Mouse (Mus musculus) lung, adult 18-20 months (tissue): ENCODE measurements around the gene Aplp1.

Experiments
- DNase-seq, 2 experiments: peaks; one replicate each; pipeline ENCODE4 v3.0.0; 2022; ENCODE audit warnings: mixed read lengths in 2 of 2

The Aplp1 gene

DNA sequence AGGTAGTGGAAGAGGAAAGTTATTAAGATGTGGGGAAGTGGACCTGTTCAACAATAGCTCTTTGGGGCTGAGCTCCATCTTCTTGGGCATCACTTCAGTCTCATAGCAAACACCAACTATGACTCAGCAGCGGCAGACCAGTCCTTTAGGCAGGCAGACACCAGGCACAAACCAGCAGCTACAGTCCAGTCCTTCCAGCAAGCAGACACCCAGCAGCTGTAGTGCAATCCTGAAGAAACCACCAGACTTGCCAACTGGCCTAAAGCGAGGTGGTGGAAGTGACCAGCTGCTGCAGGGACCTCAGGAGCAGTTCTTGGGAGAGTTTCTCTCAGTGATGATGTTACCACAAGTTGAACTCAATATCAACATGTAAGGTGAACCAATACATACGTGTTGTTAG lies 36.7 kb downstream of the Aplp1 start:
- DNase-seq, result no peak

DNA sequence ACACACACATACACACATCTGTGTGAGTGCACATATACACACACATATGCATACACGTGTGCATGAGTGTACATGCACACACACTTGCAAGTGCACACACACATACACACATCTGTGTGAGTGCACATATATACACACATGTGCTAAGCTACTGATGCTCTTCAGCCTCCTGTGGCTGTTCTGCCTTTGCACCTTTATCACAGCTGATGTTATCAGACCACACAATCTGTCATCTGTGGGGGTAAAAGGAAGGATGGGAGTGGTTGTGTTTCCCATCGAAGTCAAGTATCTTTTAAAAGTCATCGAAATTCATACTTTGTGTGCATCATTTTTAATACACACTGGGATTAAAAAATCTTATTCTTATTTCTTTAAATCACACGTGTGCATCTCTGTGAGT lies 43.0 kb downstream of the Aplp1 start:
- no peak for DNase-seq

DNA sequence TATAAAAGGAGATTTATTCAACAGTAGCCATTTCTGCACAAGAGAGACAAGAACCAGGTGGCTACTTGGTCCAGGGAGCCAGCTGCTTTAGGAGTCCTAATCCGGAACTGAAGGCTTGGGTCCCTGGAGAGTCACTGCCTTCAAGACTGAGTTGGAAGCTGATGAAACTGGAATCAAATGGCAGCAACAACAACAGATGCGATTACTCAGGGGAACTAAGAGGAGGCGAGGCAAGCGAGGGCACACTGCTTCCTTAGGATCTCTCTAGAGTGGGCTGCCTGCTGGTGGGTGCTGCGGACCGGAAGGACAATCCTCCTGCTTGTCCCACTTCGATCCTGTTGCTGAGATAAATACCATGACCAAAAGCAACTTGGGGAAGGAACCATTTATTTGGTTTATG lies 45.7 kb downstream of the Aplp1 start:
- DNase-seq, result no peak

DNA sequence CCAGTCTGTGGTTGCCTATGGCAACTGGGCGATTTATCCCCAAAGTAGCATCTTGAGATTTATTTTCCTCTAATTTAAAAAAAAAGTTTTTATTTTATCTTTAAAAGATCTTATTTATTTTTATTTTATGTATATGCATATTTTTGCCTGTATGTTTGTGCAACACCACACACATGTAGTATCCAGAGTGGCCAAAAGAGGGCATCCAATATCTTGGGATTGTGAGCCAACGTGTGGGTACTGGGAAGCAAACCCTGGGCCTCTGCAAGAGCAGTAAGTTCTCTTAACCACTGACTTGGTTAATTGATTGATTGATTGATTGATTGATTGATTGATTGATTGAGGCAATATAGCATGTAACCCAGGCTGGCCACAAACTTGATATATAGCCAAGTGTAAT lies 50.5 kb downstream of the Aplp1 start:
- DNase-seq, result peak in 1 of 2 experiments; percentile 9

DNA sequence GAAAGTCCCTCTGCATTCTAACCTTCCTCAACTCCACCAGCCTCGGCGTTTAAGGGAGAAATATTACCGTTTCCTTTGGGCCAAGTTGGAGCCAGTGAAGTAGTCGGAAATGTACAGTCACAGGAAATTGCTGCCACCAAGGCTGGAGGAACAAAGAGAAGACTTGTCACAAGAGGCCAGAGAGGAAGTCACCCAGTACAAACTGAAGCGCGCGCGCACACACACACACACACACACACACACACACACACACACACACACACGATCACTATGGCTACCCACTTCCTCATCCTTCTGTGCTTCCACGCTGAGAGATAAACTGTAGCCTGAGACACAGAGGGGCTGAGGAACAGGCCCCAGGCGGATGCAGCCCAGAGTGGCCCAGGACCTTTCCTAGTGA lies 51.0 kb downstream of the Aplp1 start:
- DNase-seq, result peak; percentile 54 to 62

DNA sequence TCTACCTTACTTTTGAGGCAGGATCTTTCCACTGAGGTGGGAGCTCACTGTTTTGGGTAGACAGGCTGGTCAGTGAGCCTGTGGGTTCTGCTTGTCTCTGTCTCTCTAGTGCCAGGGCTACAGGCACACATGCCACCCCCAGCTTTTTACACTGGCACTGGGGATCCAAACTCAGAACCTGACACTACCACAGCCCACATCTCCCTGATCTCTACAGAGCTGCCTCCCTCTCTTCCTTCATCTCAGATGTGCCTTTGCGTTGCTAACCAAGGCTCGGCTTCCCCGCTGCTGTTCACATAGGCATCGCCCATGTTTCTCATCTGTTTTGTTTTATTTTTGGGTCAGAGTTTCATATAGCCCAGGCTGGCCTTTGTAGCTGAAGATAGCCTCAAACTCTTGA lies 51.7 kb downstream of the Aplp1 start:
- DNase-seq, result no peak

DNA sequence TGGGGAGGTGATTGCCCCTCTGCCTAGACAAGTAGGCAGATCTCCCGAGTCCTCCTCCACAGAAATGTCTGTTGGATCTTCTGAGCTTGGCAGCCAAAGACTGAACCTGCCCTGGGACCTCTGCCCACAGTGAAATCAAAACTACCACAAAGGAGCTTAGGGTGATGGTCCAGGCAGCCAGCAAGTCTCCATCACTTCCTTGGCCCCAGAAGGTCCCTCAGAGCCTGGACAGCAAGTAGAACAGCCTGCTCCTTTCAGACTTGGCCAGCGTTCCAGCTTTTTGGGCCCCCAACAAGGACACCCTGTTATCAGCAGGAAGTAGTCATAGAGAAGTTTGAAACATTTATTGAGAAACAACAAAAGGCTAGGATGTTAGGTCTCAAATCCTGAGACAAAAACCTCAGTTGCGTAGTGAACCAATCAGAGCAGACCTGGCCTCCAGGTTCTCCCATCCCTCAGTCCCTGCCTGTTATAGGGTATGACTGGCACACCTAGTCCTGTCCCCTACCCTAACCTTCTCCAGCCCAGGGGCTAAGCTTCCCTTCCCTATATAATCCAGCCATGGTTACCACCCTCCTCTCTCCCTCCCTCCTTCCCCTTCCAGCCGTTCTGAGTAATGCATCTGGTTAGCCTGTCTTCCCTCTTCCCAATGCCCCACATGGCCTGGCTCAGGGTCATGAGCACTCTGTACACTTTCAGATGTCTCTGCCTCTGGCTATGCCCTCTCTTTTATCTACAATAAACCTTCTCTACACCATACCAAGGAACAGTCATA lies 52.4 kb downstream of the Aplp1 start:
- no peak for DNase-seq
